Mouse (Mus musculus): ENCODE measurements around the gene Crispld2. TPM values are rescaled to one million over a fixed set of nuclear protein-coding genes. Genes with fewer than 3 reads are reported as not detected.

Crispld2 gene
- 10 to 100 TPM; 16.9 to 17.6 TPM for total RNA-seq (2021)
- long read RNA-seq, experiment 1, full-length matches to known transcripts: 7 of 11 reads
- long read RNA-seq, experiment 1, partial matches to known transcripts: 2 of 11 reads
- long read RNA-seq, experiment 1, other reads (novel, unspliced or antisense): 2 of 11 reads
- long read RNA-seq, experiment 2, full-length matches to known transcripts: 7 of 10 reads
- long read RNA-seq, experiment 2, partial matches to known transcripts: 3 of 10 reads
- long read RNA-seq, experiment 2, other reads (novel, unspliced or antisense): 0 of 10 reads

- intact Hi-C loops (cut with DNase I): loop anchor here (5.0 kb wide), 1 partner anchor 80 kb away; no protein-coding TSS in a partner anchor
- peak; percentile 85 to 86 for DNase-seq
These were observed at the start of gene Crispld2 for GRCm38 (mm10) chr8:119992249-119992648. Gene Crispld2 (plus strand): TSS chr8:119992438.

DNA sequence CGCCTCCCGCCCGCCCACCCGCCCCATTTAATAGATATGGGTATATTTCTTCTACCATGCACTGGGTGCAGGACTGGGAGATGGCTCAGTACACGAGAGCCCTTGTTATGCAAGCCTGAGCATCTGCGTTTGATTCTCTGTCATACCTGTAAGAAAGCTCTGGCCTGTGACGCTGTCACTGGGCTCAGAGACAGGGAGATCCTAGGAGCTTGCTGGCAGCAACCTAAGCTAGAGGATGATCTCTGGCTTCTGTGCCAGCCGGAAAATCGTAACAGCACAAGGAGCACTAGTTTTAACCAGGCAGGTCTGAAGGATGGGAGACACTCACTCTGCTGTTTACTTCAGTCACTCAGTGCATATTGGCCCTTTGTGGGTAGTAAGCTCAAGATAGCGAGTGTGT is 48.6 kb upstream of the Crispld2 start:
- intact Hi-C loops (cut with DNase I): loop anchor here (5.0 to 10.0 kb wide), 2 partner anchors 39 to 211 kb away; no protein-coding TSS in a partner anchor
- DNase-seq: no peak

DNA sequence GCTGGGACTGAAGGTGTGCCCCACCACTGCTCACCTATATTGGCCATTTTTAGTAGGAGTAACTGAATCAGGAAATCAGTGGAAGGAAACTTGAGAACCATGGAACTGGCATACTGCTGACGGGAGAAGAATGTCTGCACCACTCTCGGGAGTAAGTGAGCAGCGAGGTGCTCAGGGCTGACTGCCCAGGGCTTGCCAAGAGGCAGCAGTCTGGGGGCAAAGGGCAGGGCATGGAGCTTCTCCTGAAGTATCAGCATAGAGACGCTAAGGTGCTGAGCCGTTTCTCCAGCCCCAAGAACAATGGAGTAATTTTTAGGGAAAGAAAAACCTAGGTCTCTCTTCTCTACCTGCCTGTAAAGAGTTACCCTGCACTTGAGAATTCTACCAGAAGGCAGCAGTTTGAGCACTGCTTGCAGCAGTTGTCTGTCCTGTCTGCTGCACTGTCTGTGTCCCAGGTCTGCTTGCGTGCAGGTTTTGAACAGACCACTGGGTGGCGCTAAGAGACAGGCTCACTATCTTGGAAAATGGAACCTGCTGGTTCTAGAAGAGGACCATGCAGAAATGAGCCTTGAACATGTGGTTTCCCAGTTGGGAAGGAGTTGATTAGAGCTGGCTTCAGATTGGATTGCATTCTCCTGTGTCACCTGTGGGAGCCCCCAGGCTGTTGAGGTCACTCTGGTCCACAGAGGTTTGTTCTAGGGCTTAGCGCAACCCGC is 48.0 kb upstream of the Crispld2 start:
- intact Hi-C loops (cut with DNase I): loop anchor here (5.0 to 10.0 kb wide), 2 partner anchors 38 to 211 kb away; no protein-coding TSS in a partner anchor

GRCm38 (mm10) chr8:119946326-119946865 is 45.8 kb upstream of the Crispld2 start:
- intact Hi-C loops (cut with DNase I): loop anchor here (10.0 kb wide), 1 partner anchor 208 kb away; no protein-coding TSS in a partner anchor
- DNase-seq: no peak

More for the DNA sequence above, 48.0 kb upstream of the Crispld2 start:
- peak; percentile 77 to 86 for DNase-seq

DNA sequence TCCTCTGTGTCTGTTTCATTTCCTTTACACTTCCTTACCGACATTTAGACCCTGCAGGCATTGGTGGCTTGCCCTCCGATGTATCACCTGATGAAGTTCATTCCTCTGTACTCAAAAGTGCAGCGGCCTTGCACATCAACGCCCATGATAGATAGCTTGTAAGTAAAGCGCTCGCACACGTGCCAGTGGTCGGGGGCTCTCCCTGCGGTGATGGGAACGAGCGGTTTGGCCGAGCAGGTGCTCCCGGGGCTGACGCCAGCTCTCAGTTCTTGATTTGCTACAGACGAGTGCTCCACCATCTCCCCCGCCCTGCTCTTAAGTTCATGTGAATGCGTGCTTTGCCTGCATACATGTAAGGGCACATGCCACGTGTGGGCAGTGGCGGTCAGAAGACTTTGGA is 44.6 kb upstream of the Crispld2 start:
- intact Hi-C loops (cut with DNase I): loop anchor here (10.0 kb wide), 1 partner anchor 207 kb away; no protein-coding TSS in a partner anchor
- no peak for DNase-seq

GRCm38 (mm10) chr8:119948340-119948739 is 43.9 kb upstream of the Crispld2 start:
- intact Hi-C loops (cut with DNase I): loop anchor here (10.0 kb wide), 1 partner anchor 206 kb away; no protein-coding TSS in a partner anchor

GRCm38 (mm10) chr8:119952282-119952681 is 40.0 kb upstream of the Crispld2 start:
- intact Hi-C loops (cut with DNase I): no loop called here
- DNase-seq: no peak

More at GRCm38 (mm10) chr8:119948340-119948739, 43.9 kb upstream of the Crispld2 start:
- no peak for DNase-seq

DNA sequence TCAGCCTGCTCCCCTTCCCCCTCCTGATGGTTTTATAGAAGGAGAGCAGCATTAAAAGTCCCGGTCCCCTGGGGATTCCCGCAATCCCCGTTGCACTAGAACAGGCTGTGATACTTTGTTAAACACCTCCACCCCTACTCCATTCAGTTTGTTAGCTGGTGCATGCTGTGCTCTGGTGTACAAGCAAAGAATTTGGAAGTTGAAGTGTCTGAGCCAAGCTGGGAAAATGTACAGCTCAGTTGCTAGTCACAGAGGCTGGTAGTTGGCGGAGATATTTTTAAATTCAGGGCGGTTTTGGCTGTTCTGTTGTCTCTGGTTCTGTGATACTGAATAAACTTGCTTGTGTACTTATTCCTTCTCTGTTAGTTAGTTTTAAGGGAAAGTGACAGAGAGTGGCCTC is 39.5 kb upstream of the Crispld2 start:
- DNase-seq: no peak
- intact Hi-C loops (cut with DNase I): no loop called here

DNA sequence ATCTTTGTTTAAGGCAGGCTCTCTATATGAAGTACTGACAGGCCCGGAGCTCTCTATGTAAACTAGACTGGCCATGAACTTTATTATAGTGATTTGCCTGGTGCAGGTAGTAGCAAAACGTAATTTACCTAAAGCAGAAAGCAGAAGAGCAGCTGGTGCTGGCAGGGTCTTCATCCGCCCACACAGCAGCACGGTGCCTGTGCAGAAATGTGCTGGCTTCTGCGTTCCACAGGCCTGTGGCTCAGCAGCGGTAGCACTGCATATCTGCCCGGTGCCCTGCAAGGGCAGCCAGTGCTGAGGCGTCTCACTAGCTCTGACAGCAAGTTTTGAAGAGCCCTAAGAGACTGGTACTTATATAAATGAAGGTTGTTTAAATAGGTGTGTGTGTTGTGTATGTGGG is 36.9 kb upstream of the Crispld2 start:
- intact Hi-C loops (cut with DNase I): no loop called here
- DNase-seq: no peak

DNA sequence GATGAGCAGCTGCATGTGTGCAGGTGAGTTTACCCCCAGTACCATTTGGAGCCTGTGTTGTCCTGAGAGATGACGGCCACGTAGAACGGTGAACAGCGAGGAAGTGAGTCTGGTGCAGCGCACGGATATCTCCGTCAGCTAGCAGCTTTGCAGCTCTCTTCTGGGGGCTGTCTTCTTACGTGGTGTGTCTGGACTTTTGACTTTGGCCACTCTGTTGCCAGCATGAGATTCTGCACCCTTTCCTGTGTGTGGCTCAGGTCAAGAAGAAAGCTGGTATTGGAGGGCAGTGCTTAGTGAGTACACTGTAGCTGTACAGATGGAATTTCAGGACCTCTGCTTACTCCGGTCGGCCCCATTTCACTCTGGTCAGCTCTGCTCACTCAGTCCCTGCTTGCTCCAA is 34.2 kb upstream of the Crispld2 start:
- no peak for DNase-seq
- intact Hi-C loops (cut with DNase I): no loop called here

GRCm38 (mm10) chr8:119960531-119961104 is 31.6 kb upstream of the Crispld2 start:
- intact Hi-C loops (cut with DNase I): no loop called here
- DNase-seq: peak; percentile 55 to 58

DNA sequence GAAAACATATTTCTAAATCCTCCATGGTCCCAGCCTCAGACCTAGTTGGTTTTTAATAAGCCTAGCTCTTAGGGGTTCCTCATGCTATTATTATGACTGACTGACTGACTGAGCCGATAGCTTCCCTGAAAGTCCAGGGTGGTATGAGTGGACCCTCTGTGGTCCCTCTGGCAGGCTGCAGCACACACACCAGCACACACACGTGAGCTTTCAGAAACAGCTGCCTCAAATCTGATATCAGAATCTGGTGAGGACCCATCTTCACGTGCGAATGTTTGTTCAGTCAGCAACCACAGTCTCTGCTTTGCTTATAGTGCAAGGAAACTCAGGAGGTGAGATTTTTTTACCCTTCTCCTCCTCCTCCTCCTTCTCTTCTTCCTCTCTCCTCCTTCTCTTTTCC is 27.4 kb upstream of the Crispld2 start:
- intact Hi-C loops (cut with DNase I): no loop called here
- DNase-seq: no peak

DNA sequence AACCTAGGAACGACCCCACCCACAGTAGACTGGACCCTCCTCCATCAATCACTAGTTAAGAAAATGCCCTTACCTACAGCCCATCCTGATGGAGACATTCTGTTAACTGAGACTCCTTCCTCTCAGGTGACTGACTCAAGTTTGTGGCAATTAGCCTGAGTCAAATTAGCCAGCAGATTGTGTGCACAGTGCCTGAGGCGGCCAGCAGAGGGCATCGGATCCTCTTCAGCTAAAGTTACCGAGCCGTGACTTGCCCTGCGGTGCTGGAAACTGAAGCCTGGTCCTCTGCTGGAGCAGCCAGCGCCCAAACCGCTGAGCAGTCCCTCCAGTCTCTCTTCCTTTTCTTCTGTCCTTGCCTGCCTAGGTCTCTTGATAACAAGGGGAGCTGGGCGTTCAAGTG is 24.8 kb upstream of the Crispld2 start:
- DNase-seq: no peak
- intact Hi-C loops (cut with DNase I): no loop called here

- intact Hi-C loops (cut with DNase I): no loop called here
- no peak for DNase-seq
These were observed 22.1 kb upstream of the Crispld2 start for GRCm38 (mm10) chr8:119970169-119970568.

DNA sequence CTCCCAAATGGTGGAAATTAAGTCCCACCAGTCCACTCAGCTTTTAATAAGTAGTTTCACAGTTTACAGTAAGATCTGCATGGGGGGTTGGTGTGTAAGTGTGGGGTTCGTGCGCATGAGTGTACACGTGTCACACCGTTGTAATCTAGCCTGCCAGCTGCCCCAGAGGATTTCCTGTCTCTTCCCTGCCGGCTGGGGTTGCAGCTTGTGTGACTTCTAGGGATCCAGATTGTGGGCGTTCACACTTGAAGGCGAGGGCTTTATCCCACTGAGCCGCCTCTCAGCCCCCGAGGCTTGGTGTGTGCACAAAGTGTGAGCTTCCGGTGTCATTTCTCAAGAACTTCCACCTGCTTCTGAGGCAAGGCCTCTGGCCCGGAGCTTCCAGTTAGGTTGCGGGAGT is 19.7 kb upstream of the Crispld2 start:
- no peak for DNase-seq
- intact Hi-C loops (cut with DNase I): no loop called here

DNA sequence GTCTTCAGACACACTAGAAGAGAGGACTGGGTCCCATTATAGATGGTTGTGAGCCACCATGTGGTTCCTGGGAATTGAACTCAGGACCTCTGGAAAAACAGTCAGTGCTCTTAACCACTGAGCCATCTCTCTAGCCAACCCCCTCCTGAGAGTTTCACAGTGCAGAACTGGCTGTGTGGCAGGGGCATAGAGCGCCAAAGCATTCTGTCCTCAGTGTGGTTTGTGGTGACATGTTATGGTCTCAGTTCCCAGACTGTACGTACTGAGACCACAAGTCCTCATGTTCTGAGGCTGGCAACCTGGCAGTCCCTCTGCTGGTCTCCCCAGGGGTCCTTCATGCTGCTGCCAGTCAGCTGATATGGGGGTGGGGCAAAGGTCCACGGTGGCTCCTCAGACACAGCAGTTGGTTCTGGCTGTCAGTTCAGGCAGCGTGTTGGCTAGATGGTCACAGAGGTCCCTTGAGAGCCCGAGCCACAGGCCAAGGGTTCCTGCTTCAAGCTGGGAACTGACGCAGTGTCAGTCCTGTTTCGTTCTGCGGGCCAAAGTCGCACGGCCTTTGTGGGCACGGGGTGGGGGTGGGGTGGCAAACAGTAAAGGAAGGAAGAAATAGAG is 13.4 kb upstream of the Crispld2 start:
- intact Hi-C loops (cut with DNase I): no loop called here
- DNase-seq: no peak

DNA sequence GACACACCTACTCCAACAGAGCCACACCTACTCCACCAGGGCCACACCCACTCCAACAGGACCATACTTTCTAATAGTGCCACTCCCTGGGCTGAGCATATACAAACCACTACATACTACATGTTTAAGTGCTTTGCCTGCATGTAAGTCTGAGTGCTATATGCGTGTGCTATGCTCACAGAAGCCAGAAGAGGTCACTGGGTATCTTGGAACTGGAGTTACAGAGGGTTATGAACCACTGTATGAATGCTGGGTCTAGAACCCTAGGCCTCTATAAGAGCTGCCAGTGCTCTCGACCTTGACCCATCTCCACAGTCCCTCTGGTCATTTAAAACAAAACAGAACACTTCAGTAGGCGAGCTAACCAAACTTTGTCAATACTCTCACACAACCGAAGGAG is 11.0 kb upstream of the Crispld2 start:
- intact Hi-C loops (cut with DNase I): loop anchor here (5.0 kb wide), 1 partner anchor 39 kb away; no protein-coding TSS in a partner anchor

DNA sequence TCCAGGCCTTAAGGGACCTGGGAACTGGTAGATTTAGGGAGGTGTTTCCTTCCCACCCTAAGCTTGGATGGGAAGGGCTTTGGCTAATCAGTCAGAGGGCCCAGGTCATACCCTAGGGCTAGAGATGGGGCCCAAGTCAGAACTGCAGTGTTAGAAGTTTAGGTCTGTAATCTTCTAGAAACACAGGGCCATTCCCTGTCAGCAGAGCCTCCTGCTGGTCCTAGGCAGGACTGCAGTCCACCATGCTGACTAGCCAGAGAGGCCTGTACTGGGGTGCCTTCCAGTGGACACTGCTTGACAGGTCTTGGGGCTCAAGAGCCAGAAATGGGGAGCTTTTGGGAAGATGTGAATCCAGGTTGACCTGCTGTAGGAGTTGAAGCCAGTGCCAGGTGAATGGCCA is 8.2 kb upstream of the Crispld2 start:
- intact Hi-C loops (cut with DNase I): loop anchor here (5.0 kb wide), 1 partner anchor 42 kb away; no protein-coding TSS in a partner anchor
- DNase-seq: no peak

More for the DNA sequence above, 11.0 kb upstream of the Crispld2 start:
- DNase-seq: no peak

- intact Hi-C loops (cut with DNase I): no loop called here
- no peak for DNase-seq
These were observed 6.1 kb upstream of the Crispld2 start for GRCm38 (mm10) chr8:119986174-119986573.

GRCm38 (mm10) chr8:119988087-119988486 is 4.2 kb upstream of the Crispld2 start:
- intact Hi-C loops (cut with DNase I): no loop called here
- DNase-seq: peak; percentile 31 to 45

All from heart, postnatal 14 days (tissue).